Mouse (Mus musculus): Measurements from ENCODE around the gene Dgkg. TPM values are rescaled to one million over a fixed set of nuclear protein-coding genes. Genes with fewer than 3 reads are reported as not detected.

The Dgkg gene
- 0.86 and 1.2 TPM in 2 replicates for polyA plus RNA-seq (2014; fragmentation: Nextera tagmentation; extraction: Ambion mirVana)

GRCm38 (mm10) chr16:22656533-22657444 lies at the start of gene Dgkg:
Dgkg (minus strand) TSS chr16:22657221.
- 1% methylated on average over 60 of the region's 63 CpGs for WGBS
- H3K4me3 ChIP-seq (ENCODE audit: low read depth, low read length), result peak within 1 kb of the TSS; percentile 49
- no peaks in the 10 kb centered on the region for H3K9me3 ChIP-seq (ENCODE audit: control insufficient read depth, low read length)
- no peak within 1 kb of the TSS for H3K27ac ChIP-seq (ENCODE audit: low read depth, low read length)
- no peak within 1 kb of the TSS for H3K9ac ChIP-seq (ENCODE audit: low read depth, low read length)
- H3K4me2 ChIP-seq, result peak within 1 kb of the TSS; percentile 75
- DNase-seq (ENCODE audit: low spot score), result peak; percentile 45
- H3K4me1 ChIP-seq (replicated peaks; ENCODE audit: control insufficient read depth, insufficient read depth, low read length), result peaks cover 5% of the 10 kb centered on the region; the same call in 1 of the 2 replicates
- no peak for ATAC-seq (replicated peaks; ENCODE audit: low FRiP score)
- H3K36me3 ChIP-seq (ENCODE audit: control insufficient read depth, insufficient read depth, low read length), result no peaks in the 10 kb centered on the region
- peaks cover 25% of the 10 kb centered on the region for H3K27me3 ChIP-seq (replicated peaks; ENCODE audit: control insufficient read depth, insufficient read depth, low read length)

GRCm38 (mm10) chr16:22704946-22705345 lies 47.9 kb upstream of the Dgkg start:
- Histone ChIP-seq H3K4me1 (replicated peaks; ENCODE audit: control insufficient read depth, insufficient read depth, low read length) (no peaks in the 10 kb centered on the region), H3K27ac (ENCODE audit: low read depth, low read length) (no peak overlapping the region), H3K4me2 (no peak overlapping the region), H3K4me3 (ENCODE audit: low read depth, low read length) (no peak overlapping the region), H3K9me3 (ENCODE audit: control insufficient read depth, low read length) (no peaks in the 10 kb centered on the region), H3K27me3 (replicated peaks; ENCODE audit: control insufficient read depth, insufficient read depth, low read length) (no peaks in the 10 kb centered on the region), H3K9ac (ENCODE audit: low read depth, low read length) (no peak overlapping the region), H3K36me3 (ENCODE audit: control insufficient read depth, insufficient read depth, low read length) (no peaks in the 10 kb centered on the region)
- ATAC-seq (replicated peaks; ENCODE audit: low FRiP score) (no peak), DNase-seq (ENCODE audit: low spot score) (no peak)
- WGBS, result 52% methylated on average over 6 of the region's 6 CpGs

- H3K9me3 ChIP-seq (ENCODE audit: control insufficient read depth, low read length), result no peaks in the 10 kb centered on the region
- no peak overlapping the region for H3K9ac ChIP-seq (ENCODE audit: low read depth, low read length)
- WGBS, result 84% methylated on average over 5 of the region's 5 CpGs
- no peak for DNase-seq (ENCODE audit: low spot score)
- H3K4me2 ChIP-seq, result no peak overlapping the region
- no peaks in the 10 kb centered on the region for H3K36me3 ChIP-seq (ENCODE audit: control insufficient read depth, insufficient read depth, low read length)
- no peaks in the 10 kb centered on the region for H3K4me1 ChIP-seq (replicated peaks; ENCODE audit: control insufficient read depth, insufficient read depth, low read length)
- no peak overlapping the region for H3K4me3 ChIP-seq (ENCODE audit: low read depth, low read length)
- H3K27me3 ChIP-seq (replicated peaks; ENCODE audit: control insufficient read depth, insufficient read depth, low read length), result no peaks in the 10 kb centered on the region
- no peak overlapping the region for H3K27ac ChIP-seq (ENCODE audit: low read depth, low read length)
- no peak for ATAC-seq (replicated peaks; ENCODE audit: low FRiP score)
Observed at GRCm38 (mm10) chr16:22704136-22704535, 47.1 kb upstream of the Dgkg start.

- WGBS, result 73% methylated on average over 13 of the region's 13 CpGs
- DNase-seq (ENCODE audit: low spot score), result no peak
- Histone ChIP-seq H3K27ac (ENCODE audit: low read depth, low read length) (no peak overlapping the region), H3K4me2 (no peak overlapping the region), H3K9me3 (ENCODE audit: control insufficient read depth, low read length) (no peaks in the 10 kb centered on the region), H3K36me3 (ENCODE audit: control insufficient read depth, insufficient read depth, low read length) (no peaks in the 10 kb centered on the region), H3K4me3 (ENCODE audit: low read depth, low read length) (no peak overlapping the region), H3K27me3 (replicated peaks; ENCODE audit: control insufficient read depth, insufficient read depth, low read length) (no peaks in the 10 kb centered on the region), H3K9ac (ENCODE audit: low read depth, low read length) (no peak overlapping the region), H3K4me1 (replicated peaks; ENCODE audit: control insufficient read depth, insufficient read depth, low read length) (no peaks in the 10 kb centered on the region)
- no peak for ATAC-seq (replicated peaks; ENCODE audit: low FRiP score)
Observed at GRCm38 (mm10) chr16:22698846-22699760, 42.1 kb upstream of the Dgkg start.

GRCm38 (mm10) chr16:22698101-22698500 lies 41.1 kb upstream of the Dgkg start:
- H3K4me1 ChIP-seq (replicated peaks; ENCODE audit: control insufficient read depth, insufficient read depth, low read length), result no peaks in the 10 kb centered on the region
- ATAC-seq (replicated peaks; ENCODE audit: low FRiP score) (no peak), DNase-seq (ENCODE audit: low spot score) (no peak)
- no peaks in the 10 kb centered on the region for H3K27me3 ChIP-seq (replicated peaks; ENCODE audit: control insufficient read depth, insufficient read depth, low read length)
- H3K9ac ChIP-seq (ENCODE audit: low read depth, low read length), result no peak overlapping the region
- WGBS, result 74% methylated on average over 8 of the region's 8 CpGs
- H3K27ac ChIP-seq (ENCODE audit: low read depth, low read length), result no peak overlapping the region
- no peaks in the 10 kb centered on the region for H3K9me3 ChIP-seq (ENCODE audit: control insufficient read depth, low read length)
- no peak overlapping the region for H3K4me2 ChIP-seq
- no peak overlapping the region for H3K4me3 ChIP-seq (ENCODE audit: low read depth, low read length)
- no peaks in the 10 kb centered on the region for H3K36me3 ChIP-seq (ENCODE audit: control insufficient read depth, insufficient read depth, low read length)

- H3K4me3 ChIP-seq (ENCODE audit: low read depth, low read length), result no peak overlapping the region
- DNase-seq (ENCODE audit: low spot score) (no peak), ATAC-seq (replicated peaks; ENCODE audit: low FRiP score) (no peak)
- WGBS, result 62% methylated on average over 2 of the region's 2 CpGs
- H3K27me3 ChIP-seq (replicated peaks; ENCODE audit: control insufficient read depth, insufficient read depth, low read length), result no peaks in the 10 kb centered on the region
- H3K27ac ChIP-seq (ENCODE audit: low read depth, low read length), result no peak overlapping the region
- no peaks in the 10 kb centered on the region for H3K9me3 ChIP-seq (ENCODE audit: control insufficient read depth, low read length)
- no peak overlapping the region for H3K9ac ChIP-seq (ENCODE audit: low read depth, low read length)
- H3K4me2 ChIP-seq, result no peak overlapping the region
- no peaks in the 10 kb centered on the region for H3K36me3 ChIP-seq (ENCODE audit: control insufficient read depth, insufficient read depth, low read length)
- no peaks in the 10 kb centered on the region for H3K4me1 ChIP-seq (replicated peaks; ENCODE audit: control insufficient read depth, insufficient read depth, low read length)
Observed at GRCm38 (mm10) chr16:22689622-22690021, 32.6 kb upstream of the Dgkg start.

GRCm38 (mm10) chr16:22687711-22688230 lies 30.8 kb upstream of the Dgkg start:
- WGBS, result 57% methylated on average over 8 of the region's 8 CpGs
- Histone ChIP-seq H3K4me2 (no peak overlapping the region), H3K27ac (ENCODE audit: low read depth, low read length) (no peak overlapping the region), H3K9me3 (ENCODE audit: control insufficient read depth, low read length) (no peaks in the 10 kb centered on the region), H3K4me3 (ENCODE audit: low read depth, low read length) (no peak overlapping the region), H3K27me3 (replicated peaks; ENCODE audit: control insufficient read depth, insufficient read depth, low read length) (no peaks in the 10 kb centered on the region), H3K4me1 (replicated peaks; ENCODE audit: control insufficient read depth, insufficient read depth, low read length) (no peaks in the 10 kb centered on the region), H3K9ac (ENCODE audit: low read depth, low read length) (no peak overlapping the region), H3K36me3 (ENCODE audit: control insufficient read depth, insufficient read depth, low read length) (no peaks in the 10 kb centered on the region)
- ATAC-seq (replicated peaks; ENCODE audit: low FRiP score), result no peak
- DNase-seq (ENCODE audit: low spot score), result no peak

- no peak overlapping the region for H3K4me2 ChIP-seq
- H3K4me3 ChIP-seq (ENCODE audit: low read depth, low read length), result no peak overlapping the region
- DNase-seq (ENCODE audit: low spot score) (no peak), ATAC-seq (replicated peaks; ENCODE audit: low FRiP score) (no peak)
- no peak overlapping the region for H3K9ac ChIP-seq (ENCODE audit: low read depth, low read length)
- no peaks in the 10 kb centered on the region for H3K36me3 ChIP-seq (ENCODE audit: control insufficient read depth, insufficient read depth, low read length)
- H3K9me3 ChIP-seq (ENCODE audit: control insufficient read depth, low read length), result no peaks in the 10 kb centered on the region
- H3K4me1 ChIP-seq (replicated peaks; ENCODE audit: control insufficient read depth, insufficient read depth, low read length), result no peaks in the 10 kb centered on the region
- WGBS, result 71% methylated on average over 3 of the region's 3 CpGs
- no peaks in the 10 kb centered on the region for H3K27me3 ChIP-seq (replicated peaks; ENCODE audit: control insufficient read depth, insufficient read depth, low read length)
- H3K27ac ChIP-seq (ENCODE audit: low read depth, low read length), result no peak overlapping the region
Observed at GRCm38 (mm10) chr16:22683605-22684004, 26.6 kb upstream of the Dgkg start.
